Mouse (Mus musculus): ENCODE measurements around the gene Dhrs7b. TPM values are rescaled to one million over a fixed set of nuclear protein-coding genes. Genes with fewer than 3 reads are reported as not detected.
A peak's percentile ranks its signal among the peaks of the same experiment; 100 is the strongest.
"Not testable (repeated sequence)": the region's sequence is repeated elsewhere in the genome, so short reads cannot be mapped to it uniquely, and the experiment has no call there.

The Dhrs7b gene
- polyA plus RNA-seq, 1 experiment from 2014 or later: 78.5 TPM

DNA sequence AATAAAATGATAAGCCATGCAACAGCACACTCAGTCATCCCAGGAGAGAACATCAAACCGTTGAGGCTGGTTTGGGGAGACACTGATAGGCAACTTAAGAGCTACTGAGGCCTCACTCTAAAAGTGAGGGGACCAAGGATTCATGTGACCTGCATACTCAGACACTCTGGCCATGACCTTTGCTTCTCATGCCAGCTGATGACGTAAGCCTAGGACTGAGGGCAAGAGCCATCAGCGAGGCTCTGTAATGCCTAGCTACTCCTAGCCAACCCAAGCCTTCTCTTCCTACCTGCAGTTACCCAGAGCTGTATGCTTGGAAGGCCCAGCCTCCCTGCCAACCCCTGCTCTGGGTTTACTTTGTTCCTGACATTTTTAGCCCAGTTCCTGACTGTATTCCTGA lies 31.6 kb downstream of the Dhrs7b start:
- Histone ChIP-seq H3K9me3 (ENCODE audit: control insufficient read depth) (no peaks in the 10 kb centered on the region), H3K4me2 (replicated peaks; ENCODE audit: low read depth) (no peak overlapping the region), H3K4me3 (ENCODE audit: low read depth, low read length) (no peak overlapping the region), H3K27ac (ENCODE audit: low read depth, low read length) (peak overlapping the region; percentile 35; the same call in 1 of the 2 replicates), H3K9ac (ENCODE audit: low read depth, low read length) (no peak overlapping the region), H3K4me1 (replicated peaks; ENCODE audit: control insufficient read depth, insufficient read depth, low read length) (no peaks in the 10 kb centered on the region), H3K27me3 (replicated peaks; ENCODE audit: control insufficient read depth, insufficient read depth, low read length) (no peaks in the 10 kb centered on the region), H3K36me3 (ENCODE audit: control insufficient read depth, insufficient read depth) (peaks cover 40% of the 10 kb centered on the region)
- TF ChIP-seq CTCF (IDR thresholded peaks at IDR 0.05; ENCODE audit: low read depth): no peak
- no peak; the same call in 1 of the 2 replicates for ATAC-seq
- 69% methylated on average over 3 of the region's 3 CpGs for WGBS

DNA sequence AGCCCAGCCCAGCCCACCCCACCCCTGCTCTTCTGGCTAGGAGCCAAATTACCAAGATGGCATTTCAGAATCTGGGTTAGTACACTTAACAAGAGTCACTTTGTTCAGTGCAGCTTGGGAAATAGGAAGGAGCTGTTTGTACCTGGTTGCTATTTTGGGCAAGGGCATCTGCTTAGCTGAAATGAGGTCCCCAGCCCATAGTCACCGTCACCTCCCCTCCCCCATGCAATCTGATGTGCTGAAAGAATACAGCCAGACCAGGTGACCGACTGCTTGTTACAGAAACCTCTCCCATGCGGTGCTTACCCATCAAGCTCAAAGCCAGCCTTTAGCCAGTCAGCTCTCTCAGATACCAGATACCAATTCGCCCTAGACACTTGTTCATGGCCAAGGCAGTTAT lies 32.8 kb downstream of the Dhrs7b start:
- no peak overlapping the region for H3K4me2 ChIP-seq (replicated peaks; ENCODE audit: low read depth)
- 74% methylated on average over 4 of the region's 4 CpGs for WGBS
- 0 out of 2 replicates have a peak overlapping the region, but pooled peaks have one; percentile 1 for H3K9ac ChIP-seq (ENCODE audit: low read depth, low read length)
- TF ChIP-seq CTCF (IDR thresholded peaks at IDR 0.05; ENCODE audit: low read depth): no peak
- no peak overlapping the region for H3K4me3 ChIP-seq (ENCODE audit: low read depth, low read length)
- no peaks in the 10 kb centered on the region for H3K4me1 ChIP-seq (replicated peaks; ENCODE audit: control insufficient read depth, insufficient read depth, low read length)
- peaks cover 34% of the 10 kb centered on the region for H3K36me3 ChIP-seq (ENCODE audit: control insufficient read depth, insufficient read depth)
- H3K27me3 ChIP-seq (replicated peaks; ENCODE audit: control insufficient read depth, insufficient read depth, low read length): no peaks in the 10 kb centered on the region
- ATAC-seq: no peak
- no peak overlapping the region for H3K27ac ChIP-seq (ENCODE audit: low read depth, low read length)
- H3K9me3 ChIP-seq (ENCODE audit: control insufficient read depth): no peaks in the 10 kb centered on the region

DNA sequence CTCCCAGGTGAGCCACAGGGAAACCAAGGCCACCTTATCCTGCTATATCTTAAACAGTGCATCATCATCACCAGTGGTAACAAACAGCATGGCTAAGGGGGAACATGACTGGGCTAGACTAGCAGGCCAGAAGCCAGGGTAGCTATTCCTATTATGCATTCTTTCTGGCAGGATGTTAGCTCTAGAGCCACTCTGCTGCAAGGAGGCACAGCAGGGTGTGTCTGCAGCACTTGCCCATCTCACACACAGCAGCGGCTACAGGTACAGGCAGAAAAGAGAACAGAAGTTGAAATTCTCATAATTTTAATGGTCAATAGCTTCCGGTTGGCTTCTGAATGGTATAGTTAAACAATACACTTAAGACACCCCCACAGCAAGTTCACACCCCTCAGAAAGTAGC lies 33.7 kb downstream of the Dhrs7b start:
- no peak for ATAC-seq
- H3K4me3 ChIP-seq (ENCODE audit: low read depth, low read length): no peak overlapping the region
- no peak overlapping the region for H3K4me2 ChIP-seq (replicated peaks; ENCODE audit: low read depth)
- 92% methylated on average over 2 of the region's 2 CpGs for WGBS
- H3K27ac ChIP-seq (ENCODE audit: low read depth, low read length): no peak overlapping the region
- peaks cover 26% of the 10 kb centered on the region for H3K36me3 ChIP-seq (ENCODE audit: control insufficient read depth, insufficient read depth)
- no peak for TF ChIP-seq CTCF (IDR thresholded peaks at IDR 0.05; ENCODE audit: low read depth)
- H3K9ac ChIP-seq (ENCODE audit: low read depth, low read length): no peak overlapping the region
- no peaks in the 10 kb centered on the region for H3K9me3 ChIP-seq (ENCODE audit: control insufficient read depth)
- H3K27me3 ChIP-seq (replicated peaks; ENCODE audit: control insufficient read depth, insufficient read depth, low read length): no peaks in the 10 kb centered on the region
- H3K4me1 ChIP-seq (replicated peaks; ENCODE audit: control insufficient read depth, insufficient read depth, low read length): no peaks in the 10 kb centered on the region

DNA sequence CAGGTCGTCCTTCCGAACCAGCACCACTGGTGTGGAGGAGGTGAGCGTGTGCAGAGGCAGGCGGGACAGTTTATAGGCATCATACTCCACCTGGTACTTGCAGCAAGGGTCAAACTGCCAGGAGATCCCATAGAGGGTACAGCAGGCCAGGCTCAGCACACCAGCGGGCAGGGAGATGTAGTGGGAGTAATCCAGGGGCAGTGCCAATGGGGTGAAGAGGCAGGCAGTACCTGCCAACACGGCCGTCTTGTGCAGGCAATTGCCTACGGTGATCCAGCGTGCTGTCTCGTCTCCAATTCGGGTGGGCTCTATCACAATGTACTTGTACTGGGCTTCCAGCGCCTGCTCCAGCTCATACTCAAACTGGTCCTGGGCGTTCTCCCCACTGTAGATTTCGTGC lies 34.5 kb downstream of the Dhrs7b start:
- Histone ChIP-seq H3K9me3 (ENCODE audit: control insufficient read depth) (no peaks in the 10 kb centered on the region), H3K4me1 (replicated peaks; ENCODE audit: control insufficient read depth, insufficient read depth, low read length) (no peaks in the 10 kb centered on the region), H3K4me3 (ENCODE audit: low read depth, low read length) (no peak overlapping the region), H3K27ac (ENCODE audit: low read depth, low read length) (no peak overlapping the region), H3K27me3 (replicated peaks; ENCODE audit: control insufficient read depth, insufficient read depth, low read length) (no peaks in the 10 kb centered on the region), H3K9ac (ENCODE audit: low read depth, low read length) (no peak overlapping the region), H3K36me3 (ENCODE audit: control insufficient read depth, insufficient read depth) (peaks cover 26% of the 10 kb centered on the region), H3K4me2 (replicated peaks; ENCODE audit: low read depth) (no peak overlapping the region)
- ATAC-seq: no peak
- 85% methylated on average over 14 of the region's 14 CpGs for whole genome bisulfite sequencing
- TF ChIP-seq CTCF (IDR thresholded peaks at IDR 0.05; ENCODE audit: low read depth): no peak

DNA sequence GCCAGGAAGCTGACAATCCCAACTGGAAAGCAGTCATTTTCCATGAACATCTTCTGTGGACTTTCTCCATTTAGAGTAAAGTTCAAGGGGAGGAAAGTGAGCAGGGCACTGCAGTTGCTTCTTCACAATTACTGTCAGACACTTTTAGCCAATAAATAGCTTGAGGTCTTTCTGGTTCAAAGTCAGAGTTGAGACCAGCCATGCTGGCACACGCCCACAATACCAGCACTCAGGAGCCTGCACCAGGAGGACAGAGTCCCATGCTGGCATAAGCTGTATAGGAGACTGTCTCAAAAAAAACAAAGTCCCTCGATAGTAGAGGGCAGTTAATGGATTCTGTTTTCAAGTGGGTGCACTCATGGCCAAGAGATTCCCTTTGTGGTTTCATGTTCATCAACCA lies 35.6 kb downstream of the Dhrs7b start:
- ATAC-seq: no peak
- no peaks in the 10 kb centered on the region for H3K27me3 ChIP-seq (replicated peaks; ENCODE audit: control insufficient read depth, insufficient read depth, low read length)
- H3K4me3 ChIP-seq (ENCODE audit: low read depth, low read length): no peak overlapping the region
- no peaks in the 10 kb centered on the region for H3K4me1 ChIP-seq (replicated peaks; ENCODE audit: control insufficient read depth, insufficient read depth, low read length)
- 54% methylated on average over 2 of the region's 2 CpGs for WGBS
- no peak overlapping the region for H3K9ac ChIP-seq (ENCODE audit: low read depth, low read length)
- H3K9me3 ChIP-seq (ENCODE audit: control insufficient read depth): no peaks in the 10 kb centered on the region
- no peak overlapping the region for H3K27ac ChIP-seq (ENCODE audit: low read depth, low read length)
- no peak for TF ChIP-seq CTCF (IDR thresholded peaks at IDR 0.05; ENCODE audit: low read depth)
- peaks cover 26% of the 10 kb centered on the region for H3K36me3 ChIP-seq (ENCODE audit: control insufficient read depth, insufficient read depth)
- H3K4me2 ChIP-seq (replicated peaks; ENCODE audit: low read depth): no peak overlapping the region

DNA sequence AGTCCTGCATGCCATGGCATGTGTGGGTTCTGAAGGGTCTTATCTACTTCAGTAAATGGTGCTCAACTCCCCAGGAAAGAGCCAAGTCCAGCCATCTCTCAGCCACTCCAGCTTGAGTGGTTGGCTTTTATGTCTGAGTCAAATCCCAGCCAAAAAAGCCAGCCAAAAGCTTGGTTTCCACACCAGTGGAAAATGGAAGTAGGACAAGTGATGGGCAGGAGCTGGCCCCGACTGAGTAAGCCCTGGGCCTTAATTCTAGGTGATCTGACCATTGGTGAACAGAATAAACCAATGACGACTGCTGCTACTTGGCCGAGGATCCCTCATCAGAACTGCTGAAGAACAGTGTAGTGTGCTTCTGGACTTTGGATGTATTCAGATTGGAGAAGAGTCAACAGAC lies 37.0 kb downstream of the Dhrs7b start:
- H3K27ac ChIP-seq (ENCODE audit: low read depth, low read length): no peak overlapping the region
- WGBS: 81% methylated on average over 3 of the region's 3 CpGs
- no peak overlapping the region for H3K4me2 ChIP-seq (replicated peaks; ENCODE audit: low read depth)
- no peaks in the 10 kb centered on the region for H3K27me3 ChIP-seq (replicated peaks; ENCODE audit: control insufficient read depth, insufficient read depth, low read length)
- peaks cover 22% of the 10 kb centered on the region for H3K36me3 ChIP-seq (ENCODE audit: control insufficient read depth, insufficient read depth)
- H3K4me1 ChIP-seq (replicated peaks; ENCODE audit: control insufficient read depth, insufficient read depth, low read length): no peaks in the 10 kb centered on the region
- no peak overlapping the region for H3K4me3 ChIP-seq (ENCODE audit: low read depth, low read length)
- H3K9me3 ChIP-seq (ENCODE audit: control insufficient read depth): no peaks in the 10 kb centered on the region
- TF ChIP-seq CTCF (IDR thresholded peaks at IDR 0.05; ENCODE audit: low read depth): no peak
- no peak for ATAC-seq
- H3K9ac ChIP-seq (ENCODE audit: low read depth, low read length): no peak overlapping the region

DNA sequence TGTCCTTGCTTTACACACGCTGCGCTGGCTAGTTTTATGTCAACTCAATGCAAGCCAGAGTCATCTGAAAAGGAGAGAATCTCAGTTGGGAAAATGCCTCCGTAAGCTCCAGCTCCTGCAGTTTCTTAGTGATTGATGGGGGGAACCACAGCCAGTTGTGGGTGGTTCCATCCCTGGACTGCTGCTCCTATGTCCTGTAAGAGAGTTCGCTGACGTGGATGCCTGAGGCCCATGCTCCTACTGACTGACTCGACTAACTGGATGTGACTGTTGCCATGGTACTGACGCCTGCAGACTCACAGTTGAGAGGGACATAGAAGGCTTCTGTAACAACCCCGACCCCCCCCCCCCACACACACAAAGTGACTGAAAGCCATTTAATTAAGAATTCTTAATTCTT lies 37.5 kb downstream of the Dhrs7b start:
- no peak overlapping the region for H3K4me2 ChIP-seq (replicated peaks; ENCODE audit: low read depth)
- no peak overlapping the region for H3K4me3 ChIP-seq (ENCODE audit: low read depth, low read length)
- H3K27ac ChIP-seq (ENCODE audit: low read depth, low read length): no peak overlapping the region
- TF ChIP-seq CTCF (IDR thresholded peaks at IDR 0.05; ENCODE audit: low read depth): no peak
- no peaks in the 10 kb centered on the region for H3K4me1 ChIP-seq (replicated peaks; ENCODE audit: control insufficient read depth, insufficient read depth, low read length)
- WGBS: 69% methylated on average over 8 of the region's 8 CpGs
- H3K9me3 ChIP-seq (ENCODE audit: control insufficient read depth): no peaks in the 10 kb centered on the region
- no peak for ATAC-seq
- no peak overlapping the region for H3K9ac ChIP-seq (ENCODE audit: low read depth, low read length)
- H3K36me3 ChIP-seq (ENCODE audit: control insufficient read depth, insufficient read depth): peaks cover 22% of the 10 kb centered on the region
- no peaks in the 10 kb centered on the region for H3K27me3 ChIP-seq (replicated peaks; ENCODE audit: control insufficient read depth, insufficient read depth, low read length)

DNA sequence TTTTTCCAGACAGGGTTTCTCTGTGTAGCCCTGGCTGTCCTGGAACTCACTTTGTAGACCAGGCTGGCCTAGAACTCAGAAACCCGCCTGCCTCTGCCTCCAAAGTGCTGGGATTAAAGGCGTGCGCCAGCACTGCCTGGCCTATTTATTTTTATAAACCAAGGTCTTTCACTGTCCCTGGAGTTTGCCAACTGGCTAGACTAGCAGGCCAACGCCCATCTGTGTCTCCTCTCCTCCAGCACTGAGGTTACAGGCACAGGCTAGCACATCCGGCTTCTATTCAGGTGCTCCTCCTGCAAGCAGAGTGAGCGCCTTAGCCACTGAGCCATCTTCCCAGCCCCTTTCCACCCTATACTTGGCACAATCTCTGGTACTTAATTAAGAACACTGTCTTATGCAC lies 39.0 kb downstream of the Dhrs7b start:
- not testable (repeated sequence) for H3K27ac ChIP-seq (ENCODE audit: low read depth, low read length); ATAC-seq; H3K4me3 ChIP-seq (ENCODE audit: low read depth, low read length); H3K36me3 ChIP-seq (ENCODE audit: control insufficient read depth, insufficient read depth); H3K4me2 ChIP-seq (replicated peaks; ENCODE audit: low read depth); H3K9ac ChIP-seq (ENCODE audit: low read depth, low read length); H3K4me1 ChIP-seq (replicated peaks; ENCODE audit: control insufficient read depth, insufficient read depth, low read length); H3K27me3 ChIP-seq (replicated peaks; ENCODE audit: control insufficient read depth, insufficient read depth, low read length); H3K9me3 ChIP-seq (ENCODE audit: control insufficient read depth)
- 95% methylated on average over 6 of the region's 6 CpGs for WGBS
